Mouse (Mus musculus) G1E-ER4 (cell line): ENCODE data around the gene Cuta. TPM values are rescaled to one million over a fixed set of nuclear protein-coding genes. Genes with fewer than 3 reads are reported as not detected.

Experiments used
- GATA1 ChIP-seq: IDR thresholded peaks from one replicate; pipeline ENCODE4 v1.8.0; 2012; ENCODE audit warnings: low read length, inconsistent platforms
- polyA plus RNA-seq: library from polyadenylated mRNA; stranded (reverse); fragments of >175 nt; gene quantifications from 2 replicates; pipeline ENCODE4 v1.2.3, GENCODE M21; 2012

Gene Cuta
- 473 and 542 TPM in 2 replicates for polyA plus RNA-seq

DNA sequence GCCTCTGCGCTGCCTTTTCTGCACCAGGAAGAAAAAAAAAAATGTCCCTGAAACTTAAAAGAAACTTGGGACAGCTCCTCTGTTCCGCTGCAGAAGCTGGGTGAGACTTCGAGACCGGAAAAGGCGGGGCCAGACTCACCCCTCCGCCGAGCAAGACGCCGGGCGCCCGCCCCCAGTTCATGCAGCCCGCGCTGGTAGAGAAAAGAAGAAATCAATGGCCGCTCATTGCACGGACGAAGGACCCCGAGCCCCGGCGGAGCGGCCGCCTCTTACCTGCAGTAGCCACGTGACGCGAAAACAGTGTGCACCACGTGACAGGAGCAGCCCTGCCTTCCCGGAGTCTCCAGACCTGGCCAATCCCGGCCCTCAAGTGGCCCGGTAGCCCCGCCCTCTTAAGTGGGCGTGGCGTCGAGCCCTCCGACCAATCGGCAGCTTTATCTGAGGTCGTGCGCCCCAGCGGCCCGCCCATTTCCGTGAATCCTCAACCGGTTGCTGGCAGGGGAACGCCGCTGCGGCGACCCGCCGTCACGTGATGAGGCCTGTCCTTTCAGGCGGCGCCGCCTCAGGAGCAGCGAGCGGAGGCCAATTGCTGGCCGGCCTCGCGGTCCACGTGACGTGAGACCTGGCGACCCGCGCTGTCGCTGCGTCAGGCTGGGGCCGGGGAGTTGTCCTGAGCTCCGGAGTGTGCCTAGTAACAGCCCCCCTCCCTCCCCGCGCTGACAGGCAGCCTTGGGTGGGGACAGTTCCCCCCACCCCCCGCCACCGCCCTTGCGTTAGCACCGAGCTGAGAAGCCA, at the start of gene Cuta:
Gene Cuta (minus strand): TSS at position 392 of the 795 bp plus-strand sequence.
- no peak for TF ChIP-seq GATA1

DNA sequence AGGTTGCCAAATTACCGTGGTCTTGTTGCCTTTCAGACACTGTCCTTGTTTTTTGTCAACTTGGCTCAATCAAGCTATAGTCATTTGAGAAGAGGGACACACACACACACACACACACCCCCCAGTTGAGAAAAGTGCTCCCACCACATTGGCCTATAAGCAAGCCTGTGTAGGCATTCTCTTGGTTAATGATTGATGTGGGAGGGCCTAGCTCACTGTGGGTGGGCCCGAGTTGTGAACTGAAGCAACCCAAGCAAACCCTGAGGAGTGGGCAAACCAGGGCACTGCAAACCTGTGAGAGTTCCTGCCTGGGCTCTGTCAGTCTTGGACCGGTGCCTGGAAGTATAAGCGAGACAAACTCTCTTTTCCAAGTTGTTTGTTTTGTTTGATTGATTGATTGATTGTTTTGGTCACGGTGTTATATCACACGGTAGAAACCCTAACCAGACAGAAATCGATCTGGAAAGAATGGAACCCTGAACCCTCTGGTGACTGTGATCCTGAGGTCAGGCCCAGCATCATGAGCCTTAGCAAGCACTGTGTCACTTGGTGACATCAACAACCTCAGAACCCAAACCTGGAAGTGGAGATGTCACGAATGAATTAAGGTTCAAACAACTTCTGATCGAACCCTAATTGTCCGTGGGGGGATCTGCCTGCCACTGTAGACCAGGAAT, 46.3 kb upstream of the Cuta start:
- TF ChIP-seq GATA1, result no peak

DNA sequence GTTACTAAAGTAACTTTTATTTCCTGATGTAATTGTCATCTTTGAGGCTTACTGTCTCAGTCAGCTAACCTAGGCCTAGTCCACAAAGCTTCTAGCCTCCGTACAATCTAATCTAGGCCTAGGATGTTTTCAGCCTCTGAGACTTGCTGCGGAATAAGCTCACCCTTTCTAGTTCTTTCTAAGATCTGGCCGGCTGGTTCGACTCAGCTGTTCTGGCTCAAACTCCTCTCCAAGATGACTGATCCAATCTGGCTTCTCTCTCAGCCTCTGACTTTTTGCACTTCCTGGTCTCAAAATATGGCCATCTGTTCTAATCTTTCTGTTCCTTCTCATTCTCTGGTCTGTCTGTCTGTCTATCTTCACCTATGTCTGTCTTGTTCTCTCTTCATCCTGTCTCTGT, 44.0 kb upstream of the Cuta start:
- no peak for TF ChIP-seq GATA1

DNA sequence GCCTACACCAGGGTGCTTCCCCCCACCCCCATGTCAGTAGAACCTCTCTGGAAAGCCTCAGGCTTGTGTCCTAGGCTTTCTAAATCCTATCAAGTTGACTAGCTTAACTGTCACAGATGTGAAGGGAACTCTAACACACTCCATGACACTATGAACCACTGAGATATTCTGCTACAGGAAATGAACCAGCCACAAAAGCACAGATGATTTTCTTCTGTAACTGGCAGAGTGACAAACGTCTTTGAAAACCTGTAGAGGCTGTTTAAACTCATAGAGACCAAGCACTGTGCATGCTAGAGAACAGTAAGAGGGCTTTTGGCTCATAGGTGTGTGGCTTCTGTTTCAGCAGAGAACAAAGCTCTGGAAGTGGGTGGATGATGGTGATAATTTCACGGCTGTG, 41.7 kb upstream of the Cuta start:
- TF ChIP-seq GATA1, result no peak

DNA sequence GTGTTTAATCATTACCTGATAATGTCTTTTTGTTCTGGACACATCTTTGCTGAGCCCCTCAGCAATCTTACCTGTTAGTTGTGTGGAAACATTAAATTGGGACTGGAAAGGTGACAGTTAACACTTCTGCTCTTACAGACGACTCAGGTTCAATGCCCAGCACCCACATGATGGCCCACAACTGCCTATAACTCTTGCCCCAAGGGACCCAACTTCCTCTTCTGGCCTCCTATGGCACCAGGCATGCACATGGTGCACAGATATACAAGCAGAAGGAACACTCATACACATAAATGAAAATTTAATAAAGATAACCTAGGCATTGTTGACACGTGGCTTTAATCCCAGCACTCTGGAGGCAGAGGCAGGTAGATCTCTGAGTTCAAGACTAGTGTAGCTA, 40.1 kb upstream of the Cuta start:
- TF ChIP-seq GATA1, result no peak

DNA sequence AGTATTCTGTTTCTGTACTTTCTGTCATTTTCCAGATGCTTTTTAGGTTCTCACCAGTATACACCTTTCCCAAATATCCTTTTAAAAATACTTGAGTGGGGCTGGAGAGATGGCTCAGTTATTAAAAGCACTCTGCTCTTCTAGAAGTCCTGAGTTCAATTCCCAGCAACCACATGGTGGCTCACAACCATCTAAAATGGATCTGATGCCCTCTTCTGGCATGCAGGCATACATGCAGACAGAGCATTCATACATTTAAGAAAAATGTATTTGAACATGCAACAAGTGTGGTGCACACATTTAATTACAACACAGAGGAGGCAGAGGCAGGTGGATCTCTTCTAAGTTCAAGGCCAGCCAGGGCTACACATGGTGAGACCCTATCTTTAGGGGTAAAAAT, 36.0 kb upstream of the Cuta start:
- TF ChIP-seq GATA1, result no peak

DNA sequence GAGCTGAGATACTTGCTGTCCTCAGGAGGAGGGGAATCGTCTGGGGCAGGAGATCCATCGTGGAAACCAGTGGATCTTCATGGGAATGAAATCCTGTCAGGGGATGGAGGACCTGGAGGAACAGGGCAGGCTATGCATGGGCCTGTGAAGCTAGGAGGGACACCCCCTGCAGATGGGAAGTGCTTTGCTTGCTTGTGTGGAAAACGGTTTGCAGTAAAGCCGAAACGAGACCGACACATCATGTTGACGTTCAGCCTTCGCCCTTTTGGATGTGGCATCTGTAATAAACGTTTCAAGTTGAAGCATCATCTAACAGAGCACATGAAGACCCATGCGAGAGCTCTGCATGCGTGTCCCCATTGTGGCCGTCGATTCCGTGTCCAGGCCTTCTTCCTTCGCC, 35.2 kb upstream of the Cuta start:
- TF ChIP-seq GATA1, result no peak

DNA sequence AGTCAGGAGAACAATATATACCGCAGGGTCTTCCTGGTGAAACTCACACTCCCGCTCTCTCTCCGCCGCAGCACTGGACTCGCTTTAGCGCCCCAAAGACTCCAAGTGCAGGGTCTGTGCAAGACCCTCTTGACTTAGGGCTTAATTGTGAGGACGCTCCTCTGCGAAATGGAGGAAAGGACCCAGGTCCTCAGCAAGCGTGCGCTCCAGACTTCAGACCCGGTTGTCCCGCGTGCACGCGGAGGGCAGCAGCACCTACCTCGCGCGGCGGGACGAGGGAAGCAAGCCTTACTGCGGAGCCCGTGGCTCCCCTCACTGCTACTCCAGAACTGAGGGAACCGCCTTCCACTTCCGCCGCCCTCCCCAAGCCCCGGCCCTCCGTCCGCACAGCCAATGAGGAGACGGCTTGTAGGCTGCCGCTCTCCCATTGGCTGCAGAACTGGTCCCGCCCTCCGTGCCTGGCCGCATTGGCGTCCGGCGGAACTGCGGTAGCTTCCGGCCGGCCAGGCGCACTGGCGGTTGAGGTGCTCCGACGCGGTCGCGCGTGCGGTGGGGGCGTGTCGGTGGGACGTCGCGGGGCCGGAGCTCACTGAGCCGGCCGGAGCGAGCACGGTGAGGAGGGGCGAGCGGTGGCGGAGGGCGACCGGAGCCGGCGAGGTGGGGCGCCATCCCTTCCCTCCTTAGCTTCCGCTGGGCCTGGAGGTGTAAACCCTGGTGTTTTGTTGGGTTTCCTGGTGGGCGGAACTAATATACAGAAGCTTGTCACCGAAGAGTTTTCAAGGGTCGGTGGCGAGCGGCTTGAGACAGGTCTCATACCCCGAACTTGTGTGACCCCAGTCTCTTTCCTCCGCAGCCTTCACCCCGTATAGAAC, 33.6 kb upstream of the Cuta start, which contains the start of gene Zbtb9:
Gene Zbtb9 (plus strand): TSS at position 465 of the 872 bp plus-strand sequence.
- TF ChIP-seq GATA1, result no peak

DNA sequence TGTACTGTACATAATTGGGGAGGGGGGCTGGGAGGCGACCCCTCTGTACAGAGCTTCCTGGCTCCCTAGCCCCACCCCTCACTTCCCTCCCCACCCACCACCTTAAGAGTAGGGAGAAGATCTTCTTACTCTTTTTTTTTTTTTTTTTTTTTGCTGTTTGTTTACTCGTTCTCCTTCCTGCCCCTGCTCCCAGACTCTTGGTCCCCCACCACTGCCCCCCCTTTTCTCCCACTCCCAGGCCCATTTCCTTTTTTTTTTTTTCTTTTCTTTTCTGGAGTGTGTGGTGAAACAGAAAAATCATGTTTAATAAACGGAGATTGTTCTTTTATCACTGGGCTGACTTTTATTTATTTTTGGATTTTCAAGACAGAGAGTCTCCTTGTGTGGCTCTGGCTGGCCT, 32.7 kb upstream of the Cuta start:
- TF ChIP-seq GATA1, result no peak

DNA sequence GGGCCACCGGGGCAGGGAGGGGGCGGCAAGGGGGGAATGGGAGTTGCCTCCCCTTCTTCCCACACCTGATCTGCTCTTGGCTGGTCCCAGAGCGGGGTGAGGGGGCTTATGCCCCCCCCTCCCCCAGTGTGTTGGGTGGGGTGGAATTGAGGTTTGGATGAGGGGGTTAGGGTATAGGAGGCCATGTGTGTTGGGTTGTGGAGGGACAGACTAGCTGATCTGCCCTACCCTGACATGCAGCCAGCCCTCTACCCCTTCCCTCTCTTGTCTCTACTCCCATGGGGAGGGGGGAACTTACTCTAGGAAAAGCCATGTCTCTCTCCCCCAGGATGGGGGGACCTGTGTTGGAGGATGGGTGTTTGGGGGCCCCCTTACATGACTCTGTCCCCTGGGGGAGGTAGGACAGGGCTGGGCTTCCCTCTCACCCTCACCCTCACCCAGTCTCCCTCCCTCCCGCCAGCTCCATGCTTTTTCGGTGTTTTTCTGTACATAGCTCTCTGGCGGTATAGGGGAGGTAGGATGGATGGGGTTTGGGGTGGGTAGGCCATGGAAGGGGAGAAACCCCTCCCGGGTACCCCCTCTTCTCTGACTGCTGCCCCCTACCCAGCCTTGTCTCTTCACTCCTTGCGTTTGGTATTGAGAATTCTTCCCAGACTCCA, 32.0 kb upstream of the Cuta start:
- no peak for TF ChIP-seq GATA1

DNA sequence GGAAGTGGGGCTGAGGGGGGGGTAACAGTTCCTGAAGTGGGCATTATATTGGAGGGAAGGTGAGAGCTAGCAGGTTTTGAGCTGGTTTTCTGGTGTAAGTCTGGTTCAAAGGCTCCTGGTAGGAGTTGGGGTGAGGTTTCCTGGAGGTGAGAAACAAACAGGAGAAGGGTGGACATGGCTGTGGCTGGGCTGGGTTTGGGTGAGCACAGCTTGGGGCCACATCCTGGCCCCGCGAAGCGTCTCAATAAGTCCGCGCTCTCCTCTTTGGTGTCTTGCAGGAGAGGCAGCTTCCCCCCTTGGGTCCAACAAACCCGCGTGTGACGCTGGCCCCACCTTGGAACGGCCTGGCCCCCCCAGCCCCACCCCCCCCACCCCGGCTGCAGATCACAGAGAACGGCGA, 30.9 kb upstream of the Cuta start:
- TF ChIP-seq GATA1, result no peak

DNA sequence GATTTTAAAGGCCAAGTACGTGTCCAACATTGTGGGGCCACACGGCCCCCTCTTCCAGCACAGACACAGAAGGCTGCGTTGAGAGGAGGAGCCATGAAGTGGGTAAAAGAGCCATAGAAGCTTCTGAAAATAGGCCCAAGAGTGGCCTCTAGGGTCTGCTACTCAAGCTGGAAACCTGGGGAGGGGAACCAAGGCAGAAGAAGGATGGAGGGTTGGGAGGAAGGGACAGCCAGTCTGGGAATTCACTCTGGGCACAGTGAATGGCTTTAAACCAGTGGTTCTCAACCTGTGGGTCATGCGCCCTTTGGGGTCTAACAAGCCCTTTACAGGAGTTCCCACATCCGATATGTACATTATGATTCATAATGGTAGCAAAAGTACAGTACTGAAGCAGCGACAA, 29.9 kb upstream of the Cuta start:
- TF ChIP-seq GATA1, result no peak

DNA sequence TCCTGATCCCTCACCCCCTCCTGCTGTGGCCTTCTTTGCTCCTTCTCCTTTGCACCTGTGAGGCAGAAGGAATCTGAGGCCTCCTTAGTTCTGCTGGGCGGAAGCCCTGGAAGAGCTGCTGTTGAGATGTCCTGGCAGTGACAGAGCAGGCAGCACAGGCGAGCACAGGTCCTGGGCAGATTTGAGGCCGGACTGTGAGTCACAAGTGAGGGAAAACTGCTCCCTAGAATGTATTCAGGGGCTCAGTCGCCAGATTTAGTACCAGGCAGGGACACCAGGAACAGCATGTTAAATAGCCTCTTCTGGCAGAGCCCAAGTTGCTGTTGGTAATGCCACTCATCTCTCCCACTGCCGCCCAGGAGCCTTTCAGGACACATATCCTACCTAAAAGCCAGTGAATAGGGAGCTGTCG, 28.8 kb upstream of the Cuta start:
- TF ChIP-seq GATA1, result no peak

DNA sequence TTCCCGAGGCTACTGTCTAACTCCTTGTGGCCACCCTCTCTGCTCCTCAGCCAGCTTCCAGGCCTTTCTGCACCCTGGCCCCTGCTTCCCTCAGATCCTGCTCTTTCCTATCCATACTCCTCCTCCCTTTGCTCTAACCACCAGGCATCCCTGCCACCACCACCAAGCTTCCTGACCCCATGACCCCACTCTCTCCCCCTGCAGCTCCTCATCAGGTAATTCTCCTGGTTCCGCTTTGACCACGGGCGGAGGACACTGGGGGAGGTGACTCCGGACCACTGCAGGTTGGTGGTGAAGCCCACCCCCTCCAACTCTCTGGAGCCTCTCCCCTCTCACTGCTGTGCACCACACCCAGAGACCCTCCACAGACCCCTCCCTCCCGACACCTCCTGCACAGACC, 28.1 kb upstream of the Cuta start:
- no peak for TF ChIP-seq GATA1

DNA sequence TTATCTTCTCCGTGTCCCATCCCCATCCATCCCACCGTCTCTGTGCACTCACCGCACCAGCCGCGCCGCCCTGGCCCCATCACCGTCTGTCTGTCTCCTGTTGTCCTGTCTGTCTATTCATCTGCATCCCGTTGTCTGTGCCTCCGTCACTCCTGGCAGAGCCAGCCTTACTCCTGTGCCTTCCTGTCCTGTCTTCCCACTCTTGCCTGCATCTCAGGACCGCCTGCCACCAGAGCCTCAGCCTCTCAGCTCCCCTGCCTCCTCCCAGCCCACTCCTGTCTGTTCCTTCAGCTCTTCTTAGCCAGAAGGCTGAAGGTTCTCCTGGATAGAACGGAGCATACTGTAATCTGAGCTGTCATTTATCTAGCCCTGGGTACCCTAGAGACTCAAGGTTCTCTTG, 27.6 kb upstream of the Cuta start:
- no peak for TF ChIP-seq GATA1

DNA sequence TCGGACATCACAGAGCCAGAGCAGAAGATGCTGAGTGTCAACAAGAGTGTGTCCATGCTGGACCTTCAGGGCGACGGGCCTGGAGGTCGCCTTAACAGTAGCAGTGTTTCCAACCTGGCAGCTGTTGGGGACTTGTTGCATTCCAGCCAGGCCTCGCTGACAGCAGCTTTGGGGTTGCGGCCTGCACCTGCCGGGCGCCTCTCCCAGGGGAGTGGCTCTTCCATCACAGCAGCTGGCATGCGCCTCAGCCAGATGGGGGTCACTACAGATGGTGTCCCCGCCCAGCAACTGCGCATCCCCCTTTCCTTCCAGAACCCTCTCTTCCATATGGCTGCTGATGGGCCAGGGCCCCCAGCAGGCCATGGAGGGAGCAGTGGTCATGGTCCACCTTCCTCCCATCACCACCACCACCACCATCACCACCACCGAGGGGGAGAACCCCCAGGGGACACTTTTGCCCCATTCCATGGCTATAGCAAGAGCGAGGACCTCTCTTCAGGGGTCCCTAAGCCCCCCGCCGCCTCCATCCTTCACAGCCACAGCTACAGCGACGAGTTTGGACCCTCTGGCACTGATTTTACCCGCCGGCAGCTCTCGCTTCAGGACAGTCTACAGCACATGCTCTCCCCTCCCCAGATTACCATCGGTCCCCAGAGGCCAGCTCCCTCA, 22.3 kb upstream of the Cuta start:
- no peak for TF ChIP-seq GATA1
